Mouse (Mus musculus): Measurements from ENCODE around the gene Pmf1. TPM values are rescaled to one million over a fixed set of nuclear protein-coding genes. Genes with fewer than 3 reads are reported as not detected.
"Not testable (repeated sequence)": the region's sequence is repeated elsewhere in the genome, so short reads cannot be mapped to it uniquely, and the experiment has no call there.

The Pmf1 gene
- polyA plus RNA-seq, 3 experiments from 2014 or later: 46.3 to 105 (median 50.5) TPM

DNA sequence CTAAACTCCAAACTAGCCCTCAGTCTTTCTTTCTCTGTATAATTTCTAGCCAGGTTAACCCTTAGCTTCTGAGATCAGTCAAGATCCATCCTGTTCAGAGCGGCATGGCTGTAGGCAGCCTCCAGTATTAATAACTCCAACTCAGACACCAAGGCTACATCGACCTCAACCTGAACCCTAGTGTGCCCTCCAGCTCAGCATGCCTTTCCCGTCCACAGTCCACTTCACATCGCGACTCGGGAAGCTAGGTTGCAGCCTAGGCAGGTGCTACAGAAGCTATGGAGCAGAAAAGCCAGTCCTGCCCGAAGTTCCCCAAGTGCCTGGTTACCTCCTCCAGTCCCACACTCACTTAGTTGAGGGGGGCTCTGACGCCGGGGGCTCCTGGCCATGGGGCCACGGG is 27.3 kb upstream of the Pmf1 start:
- no peak for ATAC-seq

DNA sequence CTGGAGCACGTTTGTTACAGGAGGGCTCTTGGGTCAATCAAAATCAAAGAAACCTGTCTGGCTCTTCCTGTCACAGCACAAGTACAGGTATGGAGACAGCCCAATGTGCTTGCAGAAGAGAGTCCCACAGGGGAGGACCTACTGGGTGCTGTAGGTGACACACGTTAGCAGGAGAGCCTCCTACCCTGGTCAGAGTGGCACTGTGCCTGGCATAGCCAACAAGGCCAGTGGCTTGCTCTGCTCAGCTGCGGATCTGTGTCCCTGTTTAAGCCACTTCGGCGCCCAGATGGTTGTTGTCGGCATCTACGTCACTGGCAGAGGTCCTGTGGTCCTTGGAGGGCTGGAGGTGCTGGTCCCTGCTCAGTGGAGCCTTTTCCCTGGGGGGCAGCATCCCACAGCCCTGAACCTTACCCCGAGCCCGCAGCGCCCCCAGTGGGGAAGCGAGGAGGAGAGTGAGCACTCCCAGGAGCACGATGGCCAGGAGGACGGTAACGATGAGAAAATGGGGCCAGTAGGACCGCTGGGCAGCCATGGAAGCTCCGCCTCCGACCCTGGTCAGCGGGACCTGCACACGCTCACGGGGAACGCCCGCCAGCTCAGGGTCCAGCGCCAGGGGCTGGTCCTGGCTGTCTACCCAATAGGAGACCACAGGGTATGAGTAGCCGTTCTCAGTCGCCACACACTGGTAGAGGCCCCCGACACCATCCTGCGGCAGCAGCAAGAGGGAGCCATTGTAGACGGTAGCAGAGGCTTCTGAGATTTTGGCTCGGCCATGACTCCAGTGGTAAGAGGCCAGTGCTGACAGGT is 26.5 kb upstream of the Pmf1 start:
- ATAC-seq: no peak

DNA sequence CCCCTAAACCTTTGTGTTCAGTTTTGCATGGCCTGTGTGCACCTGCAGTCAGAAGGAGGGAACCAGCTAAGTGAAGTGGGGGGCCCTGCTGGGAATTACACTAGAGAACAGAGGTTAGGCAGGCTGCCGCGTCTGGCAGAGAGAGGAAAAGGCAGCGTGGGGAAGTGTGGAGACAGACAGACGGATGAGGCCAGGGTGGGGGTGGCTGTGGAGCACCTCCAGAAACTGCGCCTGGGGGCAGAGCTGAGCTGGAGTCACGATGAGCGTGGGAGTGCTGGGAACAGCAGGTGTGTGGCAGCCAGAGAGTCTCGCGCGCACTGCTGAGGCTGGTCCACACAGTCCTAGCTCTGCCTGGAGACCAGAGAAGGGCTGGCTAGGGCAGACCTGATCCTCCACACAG is 25.4 kb upstream of the Pmf1 start:
- no peak for ATAC-seq

- not testable (repeated sequence) for ATAC-seq
Observed at GRCm38 (mm10) chr3:88428639-88429038, 18.5 kb upstream of the Pmf1 start.

- no peak for ATAC-seq
Observed at GRCm38 (mm10) chr3:88427342-88427905, 17.3 kb upstream of the Pmf1 start.

DNA sequence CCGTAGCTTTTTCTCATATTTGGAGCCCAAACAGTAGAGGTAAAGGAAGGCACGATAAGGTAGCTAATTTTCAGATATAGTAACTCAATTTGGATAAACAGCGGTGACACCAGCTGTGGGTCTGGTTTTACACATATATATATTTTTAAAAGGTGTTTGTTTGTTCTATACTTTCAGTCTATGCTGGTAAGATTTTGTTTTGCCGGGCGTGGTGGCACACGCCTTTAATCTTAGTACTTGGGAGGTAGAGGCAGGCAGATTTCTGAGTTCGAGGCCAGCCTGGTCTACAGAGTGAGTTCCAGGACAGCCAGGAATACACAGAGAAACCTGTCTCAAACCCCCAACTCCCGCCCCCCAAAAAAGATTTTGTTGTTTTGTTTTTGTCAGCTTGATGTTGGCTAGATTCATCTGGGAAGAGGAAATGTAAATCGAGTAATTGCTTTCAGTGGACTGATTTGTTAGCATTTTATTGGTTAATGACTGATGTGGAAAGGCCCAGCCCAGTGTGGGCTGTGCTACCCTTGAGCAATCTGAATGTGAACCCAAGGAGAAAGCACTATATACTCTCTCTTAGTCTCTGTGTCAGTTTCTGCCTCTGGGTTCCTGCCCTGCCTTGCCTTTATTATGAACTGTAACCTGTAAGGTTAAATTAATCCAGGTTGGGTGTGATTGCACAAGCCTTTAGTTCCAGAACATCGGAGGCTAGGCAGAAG is 15.7 kb upstream of the Pmf1 start:
- ATAC-seq: no peak

GRCm38 (mm10) chr3:88425330-88425689 is 15.2 kb upstream of the Pmf1 start:
- ATAC-seq: no peak

- ATAC-seq: peak; percentile 100
Observed at GRCm38 (mm10) chr3:88424605-88425329, 14.6 kb upstream of the Pmf1 start, which contains the start of gene Slc25a44. Gene Slc25a44 (minus strand): TSS chr3:88425139.

DNA sequence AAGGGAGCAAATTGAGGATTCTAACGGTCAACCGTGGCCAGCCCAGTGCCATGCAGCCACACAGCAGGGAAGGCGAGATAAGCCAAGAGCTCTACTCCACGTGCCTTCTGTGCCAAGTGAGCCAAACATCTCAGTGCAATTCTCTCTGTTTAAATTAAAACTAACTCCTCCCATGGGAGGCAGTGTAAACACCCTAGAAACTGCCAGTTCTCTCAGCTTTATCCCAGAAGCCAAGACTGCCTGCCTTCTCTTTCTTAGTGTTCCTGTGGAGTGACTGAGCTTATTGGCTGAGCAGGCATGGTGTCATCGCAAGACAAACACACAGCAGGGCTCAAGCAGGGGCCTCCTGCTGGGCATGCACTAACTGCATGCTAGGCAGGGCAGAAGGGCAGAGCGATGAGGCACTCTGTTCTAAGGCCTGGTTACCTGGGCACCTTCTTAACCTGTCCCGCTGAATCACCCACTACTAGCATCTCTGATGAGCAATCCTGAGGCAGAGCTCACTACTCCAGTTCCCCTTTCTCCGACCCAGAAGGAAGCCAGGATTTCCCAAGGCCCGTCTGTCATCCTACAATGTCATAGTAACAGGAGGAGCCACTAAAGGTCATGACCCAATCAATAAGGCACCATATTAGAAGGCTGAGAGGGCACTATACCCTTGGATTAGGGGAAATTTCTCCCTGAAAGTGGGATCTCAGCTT is 12.0 kb upstream of the Pmf1 start:
- no peak for ATAC-seq

- ATAC-seq: no peak
Observed at GRCm38 (mm10) chr3:88420771-88421170, 10.6 kb upstream of the Pmf1 start.

GRCm38 (mm10) chr3:88418016-88418415 is 7.9 kb upstream of the Pmf1 start:
- no peak for ATAC-seq

DNA sequence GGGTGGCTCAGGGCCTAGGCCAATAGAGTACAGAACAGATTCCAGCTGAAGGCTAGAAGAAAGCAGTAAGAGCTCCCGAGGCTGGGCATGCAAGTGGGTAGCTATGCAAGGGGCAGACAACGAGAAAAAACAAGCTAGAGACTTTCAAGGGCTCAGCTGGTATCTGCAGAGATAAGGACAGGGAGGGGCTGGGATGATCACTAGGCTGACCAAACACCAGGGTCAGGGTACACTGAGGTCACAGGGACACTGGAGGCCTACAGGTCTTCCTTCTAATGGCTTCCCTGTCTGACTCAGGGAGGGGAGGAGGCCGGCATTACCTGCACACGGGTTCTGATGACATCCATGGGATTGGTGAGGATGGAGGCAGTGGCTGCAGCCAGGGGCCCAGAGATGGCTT is 5.5 kb upstream of the Pmf1 start:
- no peak for ATAC-seq

GRCm38 (mm10) chr3:88412636-88413035 is 2.5 kb upstream of the Pmf1 start:
- ATAC-seq: no peak

DNA sequence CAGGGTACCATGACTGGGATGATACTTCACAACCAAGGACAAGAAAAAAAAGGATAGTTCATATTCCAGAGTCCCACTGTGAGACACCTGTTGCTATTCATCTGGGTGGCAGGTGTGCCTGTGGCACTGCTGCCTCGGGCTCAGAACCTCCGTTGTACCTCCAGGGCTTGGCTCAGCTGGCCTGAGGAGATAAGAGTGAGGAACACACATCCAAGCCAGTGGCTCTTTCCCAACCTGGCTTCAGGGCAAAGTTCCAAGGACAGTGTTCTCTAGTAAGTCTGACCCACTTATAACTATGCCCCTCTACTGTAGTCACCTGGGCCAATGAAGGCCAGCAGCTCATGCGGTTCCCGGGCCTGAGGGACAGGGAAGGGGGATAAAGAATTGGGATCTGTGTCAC is 1.6 kb upstream of the Pmf1 start:
- no peak for ATAC-seq

DNA sequence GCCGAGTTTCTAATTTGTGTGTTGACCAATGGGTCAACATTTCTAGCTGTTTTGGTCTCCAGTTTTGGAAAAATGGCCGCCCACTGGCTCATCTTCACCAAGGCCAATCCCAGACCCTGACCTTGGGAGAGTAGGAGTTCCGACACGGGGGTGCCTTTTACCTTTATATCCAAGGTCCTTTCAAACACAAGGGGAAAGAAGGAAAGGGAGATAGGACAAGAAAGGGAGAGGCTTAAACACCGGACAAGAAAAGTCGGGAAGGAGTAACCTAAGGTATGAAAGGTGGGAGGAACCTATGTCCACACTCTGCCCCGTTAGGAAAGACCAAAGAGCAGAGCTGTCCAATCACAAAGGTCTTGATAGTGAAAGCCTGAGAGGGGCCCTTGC is 507 bp upstream of the Pmf1 start:
- ATAC-seq: no peak

GRCm38 (mm10) chr3:88408953-88409352 is 1.2 kb downstream of the Pmf1 start:
- no peak for ATAC-seq

DNA sequence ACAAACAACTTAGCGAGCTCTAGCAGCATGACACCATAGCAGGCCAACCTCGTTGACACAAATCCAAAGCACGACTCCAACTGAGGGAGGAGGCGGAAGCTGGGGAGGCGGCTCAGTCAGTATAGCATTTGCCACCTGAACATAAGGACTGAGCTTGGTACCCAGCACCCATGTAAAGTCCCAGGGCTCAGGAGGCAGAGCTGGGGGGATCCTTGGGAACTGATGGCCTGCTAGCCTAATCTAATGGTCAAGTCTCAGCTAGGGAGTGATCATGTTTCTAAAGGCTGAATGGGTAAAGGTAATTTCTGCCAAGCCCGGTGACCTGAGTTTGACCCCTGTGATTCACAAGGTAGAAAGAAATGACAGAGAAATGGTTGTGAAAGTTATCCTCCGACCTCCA is 2.6 kb downstream of the Pmf1 start:
- no peak for ATAC-seq

DNA sequence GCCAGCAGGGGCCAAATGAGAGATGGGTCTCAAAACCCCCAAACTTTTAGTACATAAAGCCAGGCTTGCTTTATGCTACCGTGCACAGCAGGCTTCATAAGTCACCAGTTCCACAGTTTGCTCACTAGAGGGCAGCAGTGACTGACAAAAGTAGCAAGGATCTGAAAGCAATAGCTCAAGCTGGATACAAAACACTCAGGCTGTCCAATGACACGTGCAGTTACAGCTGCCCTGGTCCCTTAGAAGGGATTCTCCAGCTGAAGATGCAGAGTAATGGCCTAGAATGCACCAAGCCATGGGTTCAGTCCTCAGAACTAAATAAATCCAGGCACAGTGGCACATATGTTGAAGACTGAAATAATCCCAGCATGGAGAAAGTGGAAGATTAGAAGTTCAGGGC is 3.0 kb downstream of the Pmf1 start:
- ATAC-seq: peak; percentile 35

- ATAC-seq: no peak
Observed at GRCm38 (mm10) chr3:88403522-88404230, 6.5 kb downstream of the Pmf1 start.

- no peak for ATAC-seq
Observed at GRCm38 (mm10) chr3:88398666-88399065, 11.5 kb downstream of the Pmf1 start.

DNA sequence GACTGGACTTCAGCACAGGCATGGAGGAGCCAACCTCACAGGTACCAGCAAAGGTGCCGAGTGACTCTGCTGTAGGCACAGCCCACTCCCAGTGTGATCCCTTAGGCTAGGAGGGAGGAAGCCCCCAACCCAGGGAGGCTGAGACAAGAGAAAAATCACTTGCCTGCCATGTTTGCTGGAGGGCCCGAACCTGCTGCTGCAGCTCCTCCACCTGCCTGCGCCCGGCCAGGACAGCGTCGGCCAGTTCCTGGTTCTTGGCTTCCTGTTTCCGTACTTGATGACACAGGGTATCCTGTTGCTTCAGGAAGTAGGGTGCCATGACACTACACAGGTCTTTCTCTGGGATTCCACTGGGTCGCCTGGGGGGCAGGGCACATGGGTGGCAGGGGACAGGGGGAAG is 14.4 kb downstream of the Pmf1 start:
- no peak for ATAC-seq

DNA sequence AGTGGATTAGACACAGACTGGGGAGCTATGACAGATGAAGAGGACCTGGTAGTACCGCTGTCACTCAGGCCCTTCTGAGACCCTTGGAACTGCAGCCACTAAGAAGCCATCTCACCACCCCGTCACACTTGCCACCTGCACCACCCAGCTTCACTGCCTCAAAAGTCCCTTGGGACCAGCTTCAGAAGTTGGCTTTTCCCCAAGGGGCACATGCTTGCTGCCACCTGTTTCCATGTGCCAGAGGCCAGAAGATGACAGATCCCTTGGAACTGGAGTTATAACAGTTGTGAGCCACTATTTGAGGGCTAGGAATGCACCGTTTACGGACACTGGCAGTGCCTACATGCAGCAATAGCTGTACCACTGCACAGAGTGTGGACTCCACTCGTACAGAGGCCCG is 14.8 kb downstream of the Pmf1 start:
- no peak for ATAC-seq

Data from inflammation-experienced regulatory T-cells, adult 6 months (primary cell).